Mouse (Mus musculus) cortical plate, adult 2 months (tissue): ENCODE data around the gene 2210408I21Rik.

ENCODE experiments used
- CTCF ChIP-seq: fragments of 200-500 bp; IDR thresholded peaks from 2 replicates; pipeline ENCODE4 v1.5.1; 2011; ENCODE audit warnings: mild to moderate bottlenecking, control low read depth, low read length; ENCODE audit not compliant: insufficient read depth; ENCODE audit errors: extremely low read depth
- POLR2A ChIP-seq: fragments of 200-500 bp; IDR thresholded peaks from 2 replicates; pipeline ENCODE4 v1.6.1; 2011; ENCODE audit warnings: mild to moderate bottlenecking, low read length, control low read depth; ENCODE audit not compliant: insufficient read depth; ENCODE audit errors: extremely low read depth

GRCm38 (mm10) chr13:77615346-77615745, 480.0 kb downstream of the 2210408I21Rik start:
- TF ChIP-seq CTCF (no peak), POLR2A (no peak)
